Mouse (Mus musculus) heart, postnatal 0 days (tissue): ENCODE results near the gene Hmcn2. TPM values are rescaled to one million over a fixed set of nuclear protein-coding genes. Genes with fewer than 3 reads are reported as not detected.

ENCODE experiments used
- ATAC-seq: fragments of 200-750 bp; cut with Nextera tagmentation; 2 replicates; pipeline ENCODE4 v1.8.0; 2017; ENCODE audit warnings: low read depth, moderate number of reproducible peaks, moderate library complexity; ENCODE audit not compliant: insufficient read depth
- DNase-seq: peaks from one replicate; pipeline ENCODE4 v3.0.0-alpha.2; 2016; ENCODE audit warnings: low spot score
- H3K27ac ChIP-seq: fragments of 300-500 bp; sonication (generic); 2 replicates; pipeline ENCODE4 v1.5.1; 2014; ENCODE audit warnings: low read depth, mild to moderate bottlenecking
- H3K27me3 ChIP-seq: fragments of 300-500 bp; sonication (generic); 2 replicates; pipeline ENCODE4 v1.6.1; 2014; ENCODE audit warnings: low read length, mixed read lengths; ENCODE audit not compliant: control insufficient read depth, insufficient read depth
- H3K36me3 ChIP-seq: fragments of 300-500 bp; sonication (generic); replicated peaks from 2 replicates; pipeline ENCODE4 v1.6.1; 2014; ENCODE audit warnings: low read length, mixed read lengths; ENCODE audit not compliant: control insufficient read depth, insufficient read depth
- H3K4me1 ChIP-seq: fragments of 300-500 bp; sonication (generic); 2 replicates; pipeline ENCODE4 v1.6.1; 2014; ENCODE audit warnings: antibody characterized with exemption; ENCODE audit not compliant: control insufficient read depth, insufficient read depth
- H3K4me2 ChIP-seq: fragments of 300-500 bp; sonication (generic); 2 replicates; pipeline ENCODE4 v1.6.1; 2014; ENCODE audit warnings: low read depth, mild to moderate bottlenecking, low read length, moderate library complexity
- H3K4me3 ChIP-seq: fragments of 300-500 bp; sonication (generic); 2 replicates; pipeline ENCODE4 v1.5.1; 2014; ENCODE audit warnings: low read depth, low read length
- H3K9ac ChIP-seq: fragments of 300-500 bp; sonication (generic); replicated peaks from 2 replicates; pipeline ENCODE4 v1.6.1; 2014; ENCODE audit warnings: low read depth, low read length, mixed read lengths
- H3K9me3 ChIP-seq: fragments of 300-500 bp; sonication (generic); replicated peaks from 2 replicates; pipeline ENCODE4 v1.6.1; 2016; ENCODE audit warnings: low read length; ENCODE audit not compliant: control insufficient read depth
- CTCF ChIP-seq: IDR thresholded peaks from 2 replicates; pipeline ENCODE4 v1.5.1; 2016; ENCODE audit warnings: antibody characterized with exemption, control low read depth, low read depth
- EP300 ChIP-seq: IDR thresholded peaks from 2 replicates; pipeline ENCODE4 v1.6.1; 2016; ENCODE audit warnings: antibody characterized with exemption, low read depth
- WGBS: fragments of 180-500 bp; shearing (Covaris S2); extraction: QIAGEN DNeasy Blood & Tissue Kit; methylation state at CpG from one replicate; pipeline ENCODE4 v1.1.7; 2014; 5-methylcytosine and 5-hydroxymethylcytosine counted together
- polyA plus RNA-seq: library from polyadenylated mRNA; unstranded; fragments of >200 nt; fragmentation: Nextera tagmentation; extraction: Ambion mirVana; gene quantifications from 2 replicates; pipeline ENCODE4 v1.2.1, GENCODE M21; 2015
- total RNA-seq: library from RNA; depleted of rRNA; stranded (reverse); fragments of >200 nt; gene quantifications from 2 replicates; pipeline ENCODE4 v1.2.3, GENCODE M21; 2014; ENCODE audit warnings: low replicate concordance

Gene Hmcn2
- total and polyA plus RNA-seq, 2 experiments from 2014 or later, result 0.67 to 3.1 TPM

- H3K4me2 ChIP-seq, result no peak overlapping the region
- no peak overlapping the region for H3K9ac ChIP-seq
- peaks cover 15% of the 10 kb centered on the region; the same call in 1 of the 2 replicates for H3K27me3 ChIP-seq
- TF ChIP-seq EP300, result no peak
- no peak for TF ChIP-seq CTCF
- no peaks in the 10 kb centered on the region for H3K36me3 ChIP-seq
- no peak overlapping the region for H3K27ac ChIP-seq
- ATAC-seq (no peak), DNase-seq (no peak)
- no peak overlapping the region for H3K4me3 ChIP-seq
- no peaks in the 10 kb centered on the region for H3K4me1 ChIP-seq
- H3K9me3 ChIP-seq, result 0 out of 2 replicates have a peak, but pooled peaks cover 3% of the 10 kb centered on the region
- WGBS, result 79% methylated on average over 1 of the region's 1 CpGs
These were observed 60.2 kb downstream of the Hmcn2 start for GRCm38 (mm10) chr2:31374415-31374814.

GRCm38 (mm10) chr2:31376057-31376456 is 61.8 kb downstream of the Hmcn2 start:
- no peaks in the 10 kb centered on the region for H3K36me3 ChIP-seq
- H3K27me3 ChIP-seq, result peaks cover 20% of the 10 kb centered on the region; the same call in 1 of the 2 replicates
- no peak overlapping the region for H3K27ac ChIP-seq
- ATAC-seq (no peak), DNase-seq (no peak)
- H3K4me3 ChIP-seq, result no peak overlapping the region
- H3K9ac ChIP-seq, result no peak overlapping the region
- H3K9me3 ChIP-seq, result 0 out of 2 replicates have a peak, but pooled peaks cover 3% of the 10 kb centered on the region
- no peaks in the 10 kb centered on the region for H3K4me1 ChIP-seq
- 49% methylated on average over 3 of the region's 3 CpGs for WGBS
- TF ChIP-seq CTCF, result no peak
- no peak for TF ChIP-seq EP300
- H3K4me2 ChIP-seq, result no peak overlapping the region

- no peaks in the 10 kb centered on the region for H3K4me1 ChIP-seq
- DNase-seq, result no peak
- H3K4me3 ChIP-seq, result no peak overlapping the region
- H3K4me2 ChIP-seq, result no peak overlapping the region
- H3K9ac ChIP-seq, result no peak overlapping the region
- peaks cover 29% of the 10 kb centered on the region; the same call in 1 of the 2 replicates for H3K27me3 ChIP-seq
- TF ChIP-seq CTCF (no peak), EP300 (no peak)
- 0 out of 2 replicates have a peak, but pooled peaks cover under 1% of the 10 kb centered on the region for H3K9me3 ChIP-seq
- ATAC-seq, result no peak
- H3K36me3 ChIP-seq, result no peaks in the 10 kb centered on the region
- WGBS, result 47% methylated on average over 2 of the region's 2 CpGs
- H3K27ac ChIP-seq, result no peak overlapping the region
These were observed 63.3 kb downstream of the Hmcn2 start for GRCm38 (mm10) chr2:31377481-31377880.

GRCm38 (mm10) chr2:31381292-31381846 is 67.2 kb downstream of the Hmcn2 start:
- WGBS, result 52% methylated on average over 4 of the region's 4 CpGs
- H3K36me3 ChIP-seq, result no peaks in the 10 kb centered on the region
- H3K27me3 ChIP-seq, result peaks cover 36% of the 10 kb centered on the region
- H3K4me3 ChIP-seq, result no peak overlapping the region
- no peak overlapping the region for H3K9ac ChIP-seq
- H3K9me3 ChIP-seq, result no peaks in the 10 kb centered on the region
- no peak overlapping the region for H3K4me2 ChIP-seq
- ATAC-seq (peak; percentile 49; the same call in 1 of the 2 replicates), DNase-seq (peak; percentile 31)
- no peak overlapping the region for H3K27ac ChIP-seq
- no peaks in the 10 kb centered on the region for H3K4me1 ChIP-seq
- TF ChIP-seq CTCF, result peak; percentile 90
- no peak for TF ChIP-seq EP300

- ATAC-seq, result no peak
- TF ChIP-seq CTCF, result peak; percentile 74
- no peak for TF ChIP-seq EP300
- no peaks in the 10 kb centered on the region for H3K4me1 ChIP-seq
- WGBS, result 17% methylated on average over 4 of the region's 4 CpGs
- no peak overlapping the region for H3K4me3 ChIP-seq
- no peaks in the 10 kb centered on the region for H3K9me3 ChIP-seq
- H3K36me3 ChIP-seq, result no peaks in the 10 kb centered on the region
- DNase-seq, result peak; percentile 19
- H3K27me3 ChIP-seq, result peaks cover 34% of the 10 kb centered on the region
- no peak overlapping the region for H3K27ac ChIP-seq
- no peak overlapping the region for H3K9ac ChIP-seq
- no peak overlapping the region for H3K4me2 ChIP-seq
These were observed 68.7 kb downstream of the Hmcn2 start for GRCm38 (mm10) chr2:31382952-31383351.

- DNase-seq (no peak), ATAC-seq (no peak)
- Histone ChIP-seq H3K4me2 (no peak overlapping the region), H3K9ac (no peak overlapping the region), H3K27me3 (peaks cover 13% of the 10 kb centered on the region; the same call in 1 of the 2 replicates), H3K4me1 (no peaks in the 10 kb centered on the region), H3K36me3 (no peaks in the 10 kb centered on the region), H3K9me3 (no peaks in the 10 kb centered on the region), H3K4me3 (no peak overlapping the region), H3K27ac (no peak overlapping the region)
- TF ChIP-seq CTCF (no peak), EP300 (no peak)
- WGBS, result 65% methylated on average over 10 of the region's 10 CpGs
These were observed 102.8 kb downstream of the Hmcn2 start for GRCm38 (mm10) chr2:31416968-31417367.
